Mouse (Mus musculus) heart, adult 11 months (tissue): ENCODE data around the gene Mpi.

Experiments used
- DNase-seq: peaks from one replicate; pipeline ENCODE4 v3.0.0; 2022

Gene Mpi

GRCm38 (mm10) chr9:57522114-57522860 lies 30.3 kb downstream of the Mpi start:
- peak; percentile 79 for DNase-seq

- DNase-seq, result peak; percentile 100
These were observed 31.3 kb downstream of the Mpi start, which contains the start of gene Cox5a for GRCm38 (mm10) chr9:57521056-57521911. Gene Cox5a (plus strand): TSS chr9:57521274.

- DNase-seq, result no peak
These were observed 32.0 kb downstream of the Mpi start for GRCm38 (mm10) chr9:57520375-57521055.

- peak; percentile 86 for DNase-seq
These were observed 35.5 kb downstream of the Mpi start for GRCm38 (mm10) chr9:57517113-57517512.

DNA sequence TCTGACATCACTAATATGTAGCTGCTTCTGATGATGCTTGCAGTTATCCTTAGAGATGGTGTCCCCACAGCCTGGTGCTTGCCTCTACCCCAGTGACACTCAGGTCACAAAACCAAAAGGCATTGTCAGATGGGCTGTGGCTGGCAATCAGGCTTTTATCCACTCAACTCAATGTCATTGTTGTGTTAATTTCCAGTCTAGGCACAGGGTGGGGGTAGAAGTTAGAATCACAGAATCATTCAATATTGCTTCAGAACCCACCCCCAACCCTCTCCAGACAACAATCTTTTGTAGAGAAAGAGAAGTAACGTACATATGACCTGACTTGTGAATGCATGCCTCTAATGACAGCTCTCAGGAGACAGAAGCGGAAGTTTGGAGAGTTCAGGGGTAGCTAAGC lies 42.0 kb downstream of the Mpi start:
- DNase-seq, result no peak

DNA sequence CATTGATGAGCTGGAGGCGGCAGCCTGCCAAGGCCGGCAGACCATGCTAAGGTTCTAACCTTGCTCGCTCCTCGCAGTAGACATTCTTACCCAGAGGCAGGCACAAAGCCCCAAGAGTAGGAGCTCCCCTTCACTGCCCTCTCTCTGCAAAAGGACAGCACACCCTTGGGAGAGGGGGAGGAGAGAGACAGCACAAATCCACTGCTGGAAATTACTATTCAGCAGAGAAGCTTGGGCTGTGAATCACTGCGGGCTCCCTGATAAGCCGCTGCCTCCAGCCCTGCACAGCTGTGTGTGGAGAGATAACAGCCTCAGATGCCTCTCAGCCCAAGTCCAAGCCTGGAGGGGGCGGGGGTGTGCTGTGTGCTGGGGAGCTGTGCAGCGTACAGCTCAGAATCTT lies 46.9 kb downstream of the Mpi start:
- peak; percentile 98 for DNase-seq

DNA sequence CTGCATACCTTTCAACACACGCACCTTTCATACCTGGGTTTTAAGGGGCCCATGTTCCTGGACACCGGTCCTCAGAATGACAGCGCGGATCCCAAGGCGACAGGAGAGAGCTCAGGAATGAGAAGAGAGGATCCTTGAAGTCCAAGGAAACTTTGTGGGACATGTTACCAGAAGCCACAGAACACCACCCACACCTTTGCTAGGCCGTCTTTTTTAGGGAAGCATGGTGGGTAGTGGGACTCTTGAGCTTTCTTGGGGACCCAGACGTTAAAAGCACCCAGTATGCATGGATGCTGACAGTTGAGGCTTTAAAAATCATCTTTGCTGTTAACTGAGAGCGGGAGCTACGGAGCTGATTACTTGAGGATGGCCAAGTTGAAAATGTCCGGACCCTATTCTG lies 47.7 kb downstream of the Mpi start:
- DNase-seq, result no peak

DNA sequence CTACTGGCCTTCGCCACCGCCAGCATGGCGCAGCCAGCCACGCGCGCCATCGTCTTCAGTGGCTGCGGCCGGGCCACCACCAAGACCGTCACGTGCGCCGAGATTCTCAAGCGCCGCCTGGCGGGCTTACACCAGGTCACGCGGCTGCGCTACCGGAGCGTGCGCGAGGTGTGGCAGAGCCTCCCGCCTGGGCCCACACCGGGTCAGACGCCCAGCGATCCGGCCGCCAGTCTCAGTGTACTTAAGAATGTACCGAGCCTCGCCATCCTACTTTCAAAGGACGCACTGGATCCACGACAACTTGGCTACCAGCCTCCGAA lies 48.2 kb downstream of the Mpi start:
- DNase-seq, result peak; percentile 96

- DNase-seq, result peak; percentile 98
These were observed 48.8 kb downstream of the Mpi start, which contains the start of gene Rpp25 for GRCm38 (mm10) chr9:57503622-57504380. Gene Rpp25 (plus strand): TSS chr9:57504026.

- DNase-seq, result peak; percentile 92
These were observed 49.5 kb downstream of the Mpi start for GRCm38 (mm10) chr9:57502911-57503621.

GRCm38 (mm10) chr9:57501861-57502260 lies 50.7 kb downstream of the Mpi start:
- DNase-seq, result peak; percentile 87

DNA sequence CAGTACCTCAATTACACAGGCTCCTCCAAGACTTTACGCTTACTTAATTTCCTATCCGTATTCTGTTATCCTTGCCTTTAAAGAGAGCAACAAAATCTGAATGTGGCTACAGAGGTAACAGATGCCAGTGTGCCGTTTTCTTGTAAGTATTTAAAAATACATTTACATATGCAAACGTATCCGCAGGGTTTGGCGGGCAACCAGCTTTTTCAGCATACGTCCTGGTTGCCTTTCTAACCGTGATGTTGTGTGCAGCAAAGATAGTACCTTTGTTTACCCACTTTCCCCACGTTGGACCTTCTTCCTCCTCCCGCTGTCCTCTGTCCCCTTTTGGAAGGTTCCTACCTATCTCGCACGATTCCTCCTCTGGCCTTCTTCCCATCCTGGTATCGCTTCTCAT lies 51.1 kb downstream of the Mpi start:
- no peak for DNase-seq

DNA sequence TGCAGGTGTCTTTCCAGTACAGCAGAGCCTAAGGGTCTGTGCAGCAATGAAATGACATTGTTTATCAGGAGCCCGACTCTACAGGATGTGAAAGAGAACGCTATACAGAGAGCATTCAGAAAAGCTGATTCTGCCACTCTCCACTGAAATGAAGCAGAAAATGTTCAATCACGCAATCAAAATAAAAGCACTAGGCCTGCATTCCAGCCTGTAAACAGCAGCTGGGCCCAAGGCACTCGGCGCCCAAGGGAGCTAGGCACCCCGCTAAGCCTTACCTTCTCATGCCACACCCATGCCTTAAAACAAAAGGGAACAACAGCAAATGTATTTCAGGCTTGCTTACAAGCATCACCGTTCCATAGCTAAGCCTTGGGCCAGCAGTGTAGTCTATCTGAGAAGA lies 54.0 kb downstream of the Mpi start:
- DNase-seq, result no peak

DNA sequence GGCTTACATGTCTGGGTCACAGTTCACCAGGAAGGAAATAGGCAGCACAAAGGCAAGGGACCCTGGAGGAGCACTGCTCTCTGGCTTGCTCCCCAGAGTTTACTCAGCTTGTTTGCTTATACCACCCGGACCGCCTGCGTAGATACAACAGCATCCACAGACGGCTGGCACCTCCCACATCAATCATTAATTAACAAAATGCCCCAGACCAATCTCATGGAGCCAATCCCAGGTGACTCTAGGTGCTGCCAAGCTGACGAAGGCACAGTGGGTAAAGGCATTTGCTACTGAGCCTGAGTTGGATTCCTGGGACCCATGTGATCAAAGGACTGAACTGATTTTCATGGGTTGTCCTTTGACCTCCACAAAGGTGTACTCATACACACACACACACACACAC lies 55.3 kb downstream of the Mpi start:
- no peak for DNase-seq

- DNase-seq, result no peak
These were observed 57.6 kb downstream of the Mpi start for GRCm38 (mm10) chr9:57494970-57495369.
